Mouse (Mus musculus) liver, postnatal 0 days (tissue): Measurements from ENCODE around the gene Cdk5r1. TPM values are rescaled to one million over a fixed set of nuclear protein-coding genes. Genes with fewer than 3 reads are reported as not detected.
"Not testable (repeated sequence)": the region's sequence is repeated elsewhere in the genome, so short reads cannot be mapped to it uniquely, and the experiment has no call there.

ENCODE experiments used
- ATAC-seq: fragments of 200-750 bp; cut with Nextera tagmentation; 2 replicates; pipeline ENCODE4 v1.8.0; 2017; ENCODE audit warnings: mild to moderate bottlenecking, moderate library complexity
- DNase-seq: peaks from one replicate; pipeline ENCODE4 v3.0.0-alpha.2; 2016
- H3K27ac ChIP-seq: fragments of 300-500 bp; sonication (generic); 2 replicates; pipeline ENCODE4 v1.5.1; 2014; ENCODE audit warnings: antibody characterized with exemption, moderate library complexity, mild to moderate bottlenecking, low read depth
- H3K27me3 ChIP-seq: fragments of 300-500 bp; sonication (generic); 2 replicates; pipeline ENCODE4 v1.6.1; 2014; ENCODE audit warnings: low read length, control low read depth, mixed read lengths; ENCODE audit not compliant: insufficient read depth
- H3K36me3 ChIP-seq: fragments of 300-500 bp; sonication (generic); replicated peaks from 2 replicates; pipeline ENCODE4 v1.6.1; 2014; ENCODE audit warnings: mild to moderate bottlenecking, control low read depth, low read length, moderate library complexity, mixed read lengths; ENCODE audit not compliant: insufficient read depth
- H3K4me1 ChIP-seq: fragments of 300-500 bp; sonication (generic); 2 replicates; pipeline ENCODE4 v1.6.1; 2014; ENCODE audit warnings: antibody characterized with exemption, mild to moderate bottlenecking, control low read depth; ENCODE audit not compliant: insufficient read depth
- H3K4me2 ChIP-seq: fragments of 300-500 bp; sonication (generic); 2 replicates; pipeline ENCODE4 v1.6.1; 2014; ENCODE audit warnings: low read depth, mild to moderate bottlenecking, low read length, moderate library complexity, mixed read lengths
- H3K4me3 ChIP-seq: fragments of 300-500 bp; sonication (generic); 2 replicates; pipeline ENCODE4 v1.5.1; 2014; ENCODE audit warnings: low read depth, low read length
- H3K9ac ChIP-seq: fragments of 300-500 bp; sonication (generic); replicated peaks from 2 replicates; pipeline ENCODE4 v1.6.1; 2014; ENCODE audit warnings: mild to moderate bottlenecking, moderate library complexity
- H3K9me3 ChIP-seq: fragments of 300-500 bp; sonication (generic); 2 replicates; pipeline ENCODE4 v1.6.1; 2016; ENCODE audit warnings: mild to moderate bottlenecking, control low read depth, low read length, mixed read lengths
- CTCF ChIP-seq: sonication (generic); IDR thresholded peaks from 2 replicates; pipeline ENCODE4 v1.5.1; 2016; ENCODE audit warnings: antibody characterized with exemption, low read depth
- EP300 ChIP-seq: IDR thresholded peaks from 2 replicates; pipeline ENCODE4 v1.6.1; 2016; ENCODE audit warnings: antibody characterized with exemption, low read depth, mild to moderate bottlenecking
- WGBS: fragments of 180-500 bp; shearing (Covaris S2); extraction: QIAGEN DNeasy Blood & Tissue Kit; methylation state at CpG from one replicate; pipeline ENCODE4 v1.1.7; 2014; ENCODE audit not compliant: insufficient replicate concordance; 5-methylcytosine and 5-hydroxymethylcytosine counted together
- polyA plus RNA-seq: library from polyadenylated mRNA; unstranded; fragments of >200 nt; fragmentation: Nextera tagmentation; extraction: Ambion mirVana; gene quantifications from 2 replicates; pipeline ENCODE4 v1.2.1, GENCODE M21; 2015

The Cdk5r1 gene
- polyA plus RNA-seq, 1 experiment from 2014 or later, result 0.28 TPM

DNA sequence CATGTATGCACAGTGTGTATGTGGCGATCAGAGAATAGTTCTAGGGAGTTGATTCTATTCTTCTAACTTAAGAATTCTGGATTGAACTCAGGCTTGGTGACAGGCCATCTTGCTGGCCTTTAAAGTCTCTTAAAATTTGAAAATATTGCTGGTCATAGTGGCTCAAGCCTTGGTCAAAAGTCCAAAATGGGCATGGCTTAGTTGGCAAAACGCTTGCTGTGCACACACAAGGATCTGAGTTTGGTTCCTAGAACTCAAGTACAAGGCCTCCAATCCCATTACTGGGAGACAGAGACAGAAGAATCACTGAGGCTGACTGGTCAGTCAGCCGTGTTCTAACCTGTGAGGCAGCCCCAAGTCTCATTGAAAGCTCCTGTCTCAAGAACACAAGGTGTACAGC is 29.9 kb upstream of the Cdk5r1 start:
- Histone ChIP-seq H3K27me3 (no peaks in the 10 kb centered on the region), H3K4me3 (no peak overlapping the region), H3K36me3 (peaks cover 60% of the 10 kb centered on the region), H3K27ac (no peak overlapping the region), H3K9me3 (no peaks in the 10 kb centered on the region), H3K9ac (no peak overlapping the region), H3K4me2 (no peak overlapping the region), H3K4me1 (peaks cover 3% of the 10 kb centered on the region; the same call in 1 of the 2 replicates)
- no peak for ATAC-seq
- TF ChIP-seq EP300 (no peak), CTCF (no peak)
- DNase-seq, result no peak
- 86% methylated on average over 3 of the region's 3 CpGs for WGBS

DNA sequence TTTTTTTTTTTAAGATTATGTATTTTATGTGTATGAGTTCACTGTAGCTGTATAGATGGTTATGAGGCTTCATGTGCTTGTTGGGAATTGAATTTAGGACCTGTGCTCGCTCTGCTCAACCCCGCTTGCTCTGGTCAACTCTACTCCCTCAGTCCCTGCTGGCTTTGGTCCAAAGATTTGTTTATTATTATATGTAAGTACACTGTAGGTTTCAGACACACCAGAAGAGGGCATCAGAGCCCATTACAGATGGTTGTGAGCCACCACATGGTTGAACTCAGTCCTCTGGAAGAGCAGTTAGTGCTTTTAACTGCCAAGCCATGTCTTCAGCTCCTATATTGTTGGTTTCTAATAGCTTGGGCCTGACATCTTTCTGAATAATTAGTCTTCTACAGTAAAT is 27.0 kb upstream of the Cdk5r1 start:
- WGBS, result 82% methylated on average over 2 of the region's 2 CpGs
- Histone ChIP-seq H3K27me3 (no peaks in the 10 kb centered on the region), H3K27ac (no peak overlapping the region), H3K9ac (no peak overlapping the region), H3K9me3 (no peaks in the 10 kb centered on the region), H3K4me3 (no peak overlapping the region), H3K4me2 (no peak overlapping the region), H3K36me3 (peaks cover 59% of the 10 kb centered on the region), H3K4me1 (peaks cover 3% of the 10 kb centered on the region; the same call in 1 of the 2 replicates)
- TF ChIP-seq EP300, result no peak
- 0 out of 2 replicates have a peak, but pooled peaks have one; percentile 10 for TF ChIP-seq CTCF
- ATAC-seq (no peak), DNase-seq (no peak)

DNA sequence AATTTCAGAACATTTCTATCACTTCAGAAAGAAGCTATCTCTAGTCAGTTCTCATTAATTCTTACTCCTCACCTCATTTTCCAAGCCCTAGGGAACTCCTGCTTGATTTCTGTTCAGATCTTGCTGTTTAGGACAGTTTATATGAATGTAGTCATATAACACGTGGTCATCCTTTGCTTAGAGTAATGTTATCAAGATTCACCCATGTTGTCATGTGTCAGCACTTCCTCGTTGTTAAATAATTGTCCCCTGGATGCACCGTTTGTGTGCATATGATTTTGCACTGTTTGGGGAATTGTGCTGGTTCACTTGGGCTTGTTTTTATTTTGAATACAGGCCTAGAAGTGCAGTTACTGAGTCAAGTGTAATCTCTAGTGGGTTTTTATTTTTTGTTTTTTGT is 24.6 kb upstream of the Cdk5r1 start:
- DNase-seq (no peak), ATAC-seq (no peak)
- 61% methylated on average over 3 of the region's 3 CpGs for WGBS
- Histone ChIP-seq H3K27me3 (no peaks in the 10 kb centered on the region), H3K4me2 (no peak overlapping the region), H3K27ac (no peak overlapping the region), H3K4me1 (peaks cover 3% of the 10 kb centered on the region; the same call in 1 of the 2 replicates), H3K9ac (no peak overlapping the region), H3K36me3 (peaks cover 49% of the 10 kb centered on the region), H3K4me3 (no peak overlapping the region), H3K9me3 (no peaks in the 10 kb centered on the region)
- TF ChIP-seq EP300, result no peak
- no peak for TF ChIP-seq CTCF

DNA sequence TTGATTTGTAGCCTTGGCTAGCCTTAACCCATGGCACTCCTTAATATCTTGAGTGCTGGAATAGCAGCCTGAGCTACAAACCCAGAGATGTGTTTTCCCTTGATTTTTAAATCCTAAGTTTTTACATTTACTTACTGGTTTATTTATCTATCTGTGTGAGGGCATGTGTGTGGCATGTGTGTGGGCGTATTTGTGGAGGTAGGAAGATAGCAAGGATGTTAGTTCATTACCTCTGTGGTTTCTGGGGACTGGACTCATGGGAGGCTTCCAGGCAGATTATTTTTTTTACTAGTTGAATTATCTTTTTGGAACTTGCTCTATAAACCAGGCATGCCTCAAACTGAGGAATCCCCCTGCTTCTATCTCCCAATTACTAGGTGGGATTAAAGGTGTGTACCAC is 23.6 kb upstream of the Cdk5r1 start:
- H3K36me3 ChIP-seq, result peaks cover 47% of the 10 kb centered on the region

DNA sequence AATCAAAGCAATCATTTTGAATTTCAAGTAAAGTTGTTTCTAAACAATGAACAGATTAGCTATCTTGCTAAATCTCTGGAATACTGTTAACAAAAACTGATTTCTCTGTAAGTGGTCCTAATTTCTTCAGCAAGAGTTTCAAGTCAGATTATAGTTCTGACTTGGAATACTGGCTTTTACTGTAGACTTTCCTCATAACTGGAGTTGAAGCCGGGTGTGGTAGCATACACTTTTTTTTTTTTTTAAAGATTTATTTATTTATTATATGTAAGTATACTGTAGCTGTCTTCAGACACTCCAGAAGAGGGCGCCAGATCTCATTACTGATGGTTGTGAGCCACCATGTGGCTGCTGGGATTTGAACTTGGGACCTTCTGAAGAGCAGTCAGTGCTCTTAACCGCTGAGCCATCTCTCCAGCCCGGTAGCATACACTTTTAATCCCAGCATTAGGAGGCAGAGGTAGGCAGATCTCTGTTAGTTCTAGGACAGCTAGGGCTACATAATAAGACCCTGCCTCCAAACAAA is 13.2 kb upstream of the Cdk5r1 start:
- not testable (repeated sequence) for H3K4me3 ChIP-seq, H3K9ac ChIP-seq, ATAC-seq, H3K4me1 ChIP-seq, H3K27me3 ChIP-seq, DNase-seq, H3K9me3 ChIP-seq, H3K27ac ChIP-seq, H3K4me2 ChIP-seq
- 81% methylated on average over 4 of the region's 4 CpGs for WGBS
- TF ChIP-seq CTCF, result 0 out of 2 replicates have a peak, but pooled peaks have one; percentile 1
- peaks cover 70% of the 10 kb centered on the region for H3K36me3 ChIP-seq

More for the DNA sequence above, 23.6 kb upstream of the Cdk5r1 start:
- Histone ChIP-seq H3K4me3 (no peak overlapping the region), H3K27me3 (no peaks in the 10 kb centered on the region), H3K4me1 (peaks cover 3% of the 10 kb centered on the region; the same call in 1 of the 2 replicates), H3K27ac (no peak overlapping the region), H3K4me2 (no peak overlapping the region), H3K9me3 (no peaks in the 10 kb centered on the region), H3K9ac (no peak overlapping the region)
- 60% methylated on average over 1 of the region's 1 CpGs for WGBS
- no peak for DNase-seq
- TF ChIP-seq EP300, result no peak
- no peak for TF ChIP-seq CTCF
- no peak for ATAC-seq

DNA sequence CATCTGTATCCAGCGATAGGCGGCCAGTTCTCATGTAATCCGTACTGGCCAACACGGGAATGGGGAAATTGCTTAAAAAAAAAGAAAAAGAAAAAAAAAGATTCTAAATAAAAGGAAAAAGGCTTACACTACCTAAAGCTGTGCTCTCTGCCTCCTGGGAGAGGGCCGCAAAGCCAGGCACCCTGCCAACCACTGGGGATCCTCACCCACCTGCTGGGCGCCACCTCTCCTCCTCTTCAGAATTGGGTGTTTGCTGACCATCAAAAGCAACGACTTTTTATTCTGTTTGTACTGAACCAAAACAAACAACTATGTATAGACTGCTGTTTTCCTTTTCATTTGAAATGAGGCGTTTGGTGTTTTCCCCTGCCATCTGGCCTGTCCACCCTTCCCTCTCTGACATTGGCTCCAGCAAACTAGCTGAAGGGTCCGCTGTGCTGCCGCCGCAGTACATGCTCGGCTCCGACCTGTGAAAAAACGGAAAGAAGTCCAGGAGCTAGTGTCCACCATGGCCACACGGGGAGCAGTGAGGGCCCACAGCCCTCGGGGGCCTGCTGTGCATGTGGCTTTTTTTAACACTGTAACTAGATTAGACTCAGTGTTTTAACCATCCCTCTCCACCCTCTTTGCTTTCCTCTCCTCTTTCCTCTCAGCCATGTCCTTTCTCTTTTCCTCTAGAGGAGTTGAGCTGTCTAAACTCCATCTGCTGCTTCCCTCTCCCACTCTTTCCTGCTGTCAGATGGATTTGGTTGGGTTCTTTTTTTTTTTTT is 4.8 kb upstream of the Cdk5r1 start:
- TF ChIP-seq CTCF (no peak), EP300 (no peak)
- H3K4me3 ChIP-seq, result no peak overlapping the region
- no peak for ATAC-seq
- H3K27me3 ChIP-seq, result no peaks in the 10 kb centered on the region
- peaks cover 5% of the 10 kb centered on the region for H3K4me1 ChIP-seq
- no peak overlapping the region for H3K4me2 ChIP-seq
- 88% methylated on average over 16 of the region's 16 CpGs for WGBS
- H3K36me3 ChIP-seq, result peaks cover 56% of the 10 kb centered on the region
- no peaks in the 10 kb centered on the region for H3K9me3 ChIP-seq
- no peak overlapping the region for H3K27ac ChIP-seq
- no peak overlapping the region for H3K9ac ChIP-seq
- no peak for DNase-seq
